11 mouse cellular contexts compared by ENCODE assay signal in genomic region chr1:184428612-184429011, GRCm38 (mm10).
"Had no signal": no experiment of that assay in that cellular context is flagged by ENCODE, and none has a peak within 500 bp of the region (broad histone marks: within the 10 kb centered on the region; RNA-seq: fewer than 3 reads in every experiment).

No protein-coding gene starts in this region.

- H3K4me1 ChIP-seq: liver, embryonic 13.5 days; midbrain, embryonic 12.5 days; midbrain, embryonic 15.5 days had no signal

- ATAC-seq: midbrain, embryonic 15.5 days had no signal

- H3K4me2 ChIP-seq: liver, embryonic 13.5 days; midbrain, embryonic 12.5 days; midbrain, embryonic 15.5 days had no signal

- DNase-seq: kidney, adult 18-20 months; layer of hippocampus, postnatal 36 days; liver, embryonic 13.5 days; lung, adult 2 months; lung, postnatal 14 days; right cerebral cortex, postnatal 25 days; thymus, adult 18-20 months; thymus, postnatal 14 days had no signal

- H3K4me3 ChIP-seq: left cerebral cortex, adult 2 months; liver, embryonic 13.5 days; midbrain, embryonic 12.5 days; midbrain, embryonic 15.5 days had no signal

- H3K27me3 ChIP-seq: liver, embryonic 13.5 days; midbrain, embryonic 12.5 days; midbrain, embryonic 15.5 days had no signal

- H3K9ac ChIP-seq: liver, embryonic 13.5 days; midbrain, embryonic 12.5 days; midbrain, embryonic 15.5 days had no signal

- H3K36me3 ChIP-seq: liver, embryonic 13.5 days; midbrain, embryonic 12.5 days; midbrain, embryonic 15.5 days had no signal

- H3K27ac ChIP-seq: left cerebral cortex, adult 2 months; liver, embryonic 13.5 days; midbrain, embryonic 12.5 days; midbrain, embryonic 15.5 days had no signal

- H3K9me3 ChIP-seq: liver, embryonic 13.5 days; midbrain, embryonic 12.5 days; midbrain, embryonic 15.5 days had no signal
